Comparison of ENCODE assay signal across 30 mouse cellular contexts in genomic region chr10:63115881-63116280, GRCm38 (mm10). TPM values are rescaled to one million over a fixed set of nuclear protein-coding genes. Genes with fewer than 3 reads are reported as not detected.
DNase-seq lines count a peak whose midpoint lies in the region; ATAC-seq and TF ChIP-seq lines count a peak whose summit lies in the region.
"Had no signal": no experiment of that assay in that cellular context is flagged by ENCODE, and none has a peak within 500 bp of the region (broad histone marks: within the 10 kb centered on the region; RNA-seq: fewer than 3 reads in every experiment).

No protein-coding gene starts in this region.

- H3K9me3 ChIP-seq in midbrain, embryonic 11.5 days (ENCODE audit: control insufficient read depth, low read length), result no peaks in the 10 kb centered on the region
- H3K9me3 ChIP-seq in midbrain, postnatal 0 days (ENCODE audit: low read length), result no peaks in the 10 kb centered on the region
- H3K9me3 ChIP-seq: forebrain, embryonic 13.5 days; heart, embryonic 15.5 days had no signal

- WGBS in midbrain, embryonic 11.5 days, result 86% methylated on average over 15 of the region's 15 CpGs
- WGBS in midbrain, postnatal 0 days, result 86% methylated on average over 15 of the region's 15 CpGs

- no peaks in the 10 kb centered on the region for H3K36me3 ChIP-seq in midbrain, embryonic 11.5 days (ENCODE audit: control insufficient read depth, insufficient read depth, low read length)
- no peaks in the 10 kb centered on the region for H3K36me3 ChIP-seq in midbrain, postnatal 0 days (ENCODE audit: insufficient read depth, low read length)
- H3K36me3 ChIP-seq: forebrain, embryonic 10.5 days had no signal

- H3K27me3 ChIP-seq in midbrain, embryonic 11.5 days (ENCODE audit: control insufficient read depth, insufficient read depth, low read length), result no peaks in the 10 kb centered on the region
- H3K27me3 ChIP-seq in midbrain, postnatal 0 days (ENCODE audit: insufficient read depth, low read length), result no peaks in the 10 kb centered on the region
- H3K27me3 ChIP-seq: forebrain, embryonic 13.5 days; heart, embryonic 12.5 days; heart, embryonic 15.5 days had no signal

- no peak overlapping the region for H3K9ac ChIP-seq in midbrain, embryonic 11.5 days (ENCODE audit: low read length)
- no peak overlapping the region for H3K9ac ChIP-seq in midbrain, postnatal 0 days (replicated peaks; ENCODE audit: low read length, poor library complexity, severe bottlenecking)
- H3K9ac ChIP-seq: forebrain, embryonic 13.5 days; heart, embryonic 12.5 days; heart, embryonic 15.5 days; hindbrain, embryonic 14.5 days had no signal

- ATAC-seq in midbrain, embryonic 11.5 days (ENCODE audit: low FRiP score), result no peak
- no peak for ATAC-seq in midbrain, postnatal 0 days (ENCODE audit: low FRiP score)
- ATAC-seq: CD4-positive, CD25-positive, alpha-beta regulatory T cell, adult 4 months; forebrain, embryonic 13.5 days; forebrain, embryonic 16.5 days; hindbrain, postnatal 0 days; inflammation-experienced regulatory T-cells, adult 6 months had no signal

- intact Hi-C loops in heart, postnatal 14 days (cut with DNase I), result no loop called here

- no peak overlapping the region for H3K4me2 ChIP-seq in midbrain, embryonic 11.5 days
- no peak overlapping the region for H3K4me2 ChIP-seq in midbrain, postnatal 0 days (ENCODE audit: low read depth, low read length, poor library complexity, severe bottlenecking)
- H3K4me2 ChIP-seq: forebrain, embryonic 13.5 days; heart, embryonic 12.5 days; heart, embryonic 15.5 days; hindbrain, embryonic 14.5 days had no signal

- no peak for TF ChIP-seq CTCF in midbrain, postnatal 0 days (IDR thresholded peaks at IDR 0.05)

- no peaks in the 10 kb centered on the region for H3K4me1 ChIP-seq in midbrain, embryonic 11.5 days (ENCODE audit: control insufficient read depth, insufficient read depth, low read length)
- no peaks in the 10 kb centered on the region for H3K4me1 ChIP-seq in midbrain, postnatal 0 days (ENCODE audit: insufficient read depth, low read length)
- H3K4me1 ChIP-seq: forebrain, embryonic 10.5 days; forebrain, embryonic 13.5 days; heart, embryonic 12.5 days; heart, embryonic 15.5 days had no signal

- no peak overlapping the region for H3K27ac ChIP-seq in midbrain, embryonic 11.5 days (ENCODE audit: low read depth, low read length)
- H3K27ac ChIP-seq in midbrain, postnatal 0 days (ENCODE audit: low read depth, low read length), result no peak overlapping the region
- H3K27ac ChIP-seq: forebrain, embryonic 10.5 days; forebrain, embryonic 13.5 days; heart, adult 2 months; heart, embryonic 15.5 days; hindbrain, embryonic 14.5 days; hindbrain, postnatal 0 days had no signal

- peak; percentile 68 for DNase-seq in heart, adult 11 months
- no peak for DNase-seq in heart, postnatal 14 days
- DNase-seq in midbrain, embryonic 11.5 days (ENCODE audit: low spot score, missing footprints), result peak; percentile 44
- DNase-seq in midbrain, postnatal 0 days (ENCODE audit: low spot score), result no peak
- DNase-seq in ES-CJ7 (ENCODE audit: low read depth, low spot score) (peak; percentile 23), R1 (ENCODE audit: low read depth, low spot score) (peak; percentile 56)
- no peak for DNase-seq in layer of hippocampus, adult 8-10 months (ENCODE audit: low spot score in 2 of 2)
- no peak for DNase-seq in urinary bladder, postnatal 25 days (ENCODE audit: low spot score)
- DNase-seq: adrenal gland, adult 2 months; adrenal gland, postnatal 36 days; cerebellum, adult 18-20 months; cerebellum, adult 9-10 months; cerebellum, postnatal 14 days; gastrocnemius, postnatal 14 days; heart, adult 2 months; heart, postnatal 10 days; heart, postnatal 4 days had no signal

- no peak overlapping the region for H3K4me3 ChIP-seq in midbrain, embryonic 11.5 days (ENCODE audit: low read depth, low read length)
- no peak overlapping the region for H3K4me3 ChIP-seq in midbrain, postnatal 0 days (ENCODE audit: low read depth, low read length)
- H3K4me3 ChIP-seq: forebrain, embryonic 10.5 days; forebrain, embryonic 13.5 days; heart, adult 2 months; heart, embryonic 12.5 days; heart, embryonic 15.5 days had no signal

RNA-seq across cellular contexts. Expression of gene Atoh7, which starts 16.4 kb away (rescaled TPM):
- not detected for total RNA-seq in heart, postnatal 14 days (2021)
- 1.1 and 2.0 TPM in 2 replicates for polyA plus RNA-seq in midbrain, embryonic 11.5 days (2014; fragmentation: Nextera tagmentation; extraction: Ambion mirVana)
- 0.99 and 4.4 TPM in 2 replicates for total RNA-seq in midbrain, postnatal 0 days (2014; rRNA removed)
- 4.8 and 6.0 TPM in 2 replicates for polyA plus RNA-seq in midbrain, postnatal 0 days (2015; fragmentation: Nextera tagmentation; extraction: Ambion mirVana)
- 1 to 10 TPM; 1.4 to 3.5 (median 2.0) TPM for total RNA-seq in layer of hippocampus, adult 8-10 months (2022)
- total RNA-seq: adrenal gland, adult 2 months; adrenal gland, postnatal 36 days; ES-E14; gastrocnemius, adult 18-20 months; heart, adult 2 months; heart, postnatal 10 days; heart, postnatal 4 days had no signal
- polyA plus RNA-seq: adrenal gland, adult 2 months; C2C12; CD4-positive, CD25-positive, alpha-beta regulatory T cell, adult 4 months; embryonic facial prominence, embryonic 14.5 days; heart, adult 2 months; heart, embryonic 12.5 days; heart, embryonic 15.5 days; inflammation-experienced regulatory T-cells, adult 6 months had no signal

RNA-seq across cellular contexts. Expression of gene Pbld1, which starts 55.9 kb away (rescaled TPM):
- total RNA-seq in heart, postnatal 14 days (2021), result 1 to 10 TPM in 1 of 2 experiments, under 1 TPM in 1; 0.41 to 1.5 TPM
- 0.73 and 0.96 TPM in 2 replicates for polyA plus RNA-seq in midbrain, embryonic 11.5 days (2014; fragmentation: Nextera tagmentation; extraction: Ambion mirVana)
- total RNA-seq in midbrain, postnatal 0 days (2014; rRNA removed), result not detected in 2 replicates
- polyA plus RNA-seq in midbrain, postnatal 0 days (2015; fragmentation: Nextera tagmentation; extraction: Ambion mirVana), result 0.45 and 0.59 TPM in 2 replicates
- total RNA-seq in layer of hippocampus, adult 8-10 months (2022), result under 1 TPM; 0.20 to 0.68 (median 0.49) TPM

Comparison
In these comparisons a context has a peak if more than half of its experiments do, and no peak if none do; other contexts are left out.
1. DNase-seq: peak in heart, adult 11 months (single experiment), midbrain, embryonic 11.5 days (single experiment), ES-CJ7 (single experiment) and R1 (single experiment); none in heart, postnatal 14 days (0 of 2), midbrain, postnatal 0 days (single experiment), layer of hippocampus, adult 8-10 months (0 of 2) and urinary bladder, postnatal 25 days (single experiment).